In genomic region chr5:38307255-38308101, GRCm38 (mm10) we compare ENCODE assay signal across 8 mouse cellular contexts. TPM values are rescaled to one million over a fixed set of nuclear protein-coding genes. Genes with fewer than 3 reads are reported as not detected.
A peak's percentile ranks its signal among the peaks of the same experiment; 100 is the strongest.
DNase-seq lines count a peak whose midpoint lies in the region; ATAC-seq and TF ChIP-seq lines count a peak whose summit lies in the region.

No protein-coding gene starts in this region.

- no peak for TF ChIP-seq POLR2A in liver, adult 2 months (IDR thresholded peaks at IDR 0.05; ENCODE audit: extremely low read depth, insufficient read depth, low read length)

- peak overlapping the region; percentile 64 for H3K4me2 ChIP-seq in heart, embryonic 11.5 days
- peak overlapping the region; percentile 59 for H3K4me2 ChIP-seq in kidney, embryonic 16.5 days (replicated peaks; ENCODE audit: low read depth, low read length)
- peak overlapping the region; percentile 52 for H3K4me2 ChIP-seq in stomach, embryonic 14.5 days (replicated peaks; ENCODE audit: low read depth, low read length)

- H3K4me1 ChIP-seq in heart, embryonic 11.5 days (ENCODE audit: control insufficient read depth, insufficient read depth, low read length) = no peaks in the 10 kb centered on the region
- no peaks in the 10 kb centered on the region for H3K4me1 ChIP-seq in kidney, embryonic 16.5 days (ENCODE audit: insufficient read depth, low read length)
- H3K4me1 ChIP-seq in liver, adult 2 months (ENCODE audit: control insufficient read depth, insufficient read depth, low read length) = no peaks in the 10 kb centered on the region
- H3K4me1 ChIP-seq in stomach, embryonic 14.5 days (ENCODE audit: control insufficient read depth, insufficient read depth, low read length) = no peaks in the 10 kb centered on the region

- peak; percentile 83 for ATAC-seq in erythroblast, adult 5-6 weeks (replicated peaks; ENCODE audit: low FRiP score, poor library complexity, severe bottlenecking)
- ATAC-seq in heart, embryonic 11.5 days (replicated peaks; ENCODE audit: insufficient number of reproducible peaks, low FRiP score, low TSS enrichment) = 0 out of 2 replicates have a peak, but pooled peaks have one; percentile 64
- ATAC-seq in kidney, embryonic 16.5 days (ENCODE audit: low FRiP score, low TSS enrichment) = peak; percentile 84
- peak; percentile 77; the same call in 1 of the 2 replicates for ATAC-seq in stomach, embryonic 14.5 days (ENCODE audit: insufficient number of reproducible peaks, insufficient read depth, low FRiP score, low read depth)

- no peak overlapping the region for H3K27ac ChIP-seq in heart, embryonic 11.5 days (ENCODE audit: low read depth, low read length)
- H3K27ac ChIP-seq in kidney, embryonic 16.5 days (ENCODE audit: low read length) = no peak overlapping the region
- H3K27ac ChIP-seq in liver, adult 2 months (replicated peaks; ENCODE audit: insufficient read depth, low read depth, low read length) = no peak overlapping the region
- no peak overlapping the region for H3K27ac ChIP-seq in stomach, embryonic 14.5 days (ENCODE audit: low read length)

- H3K27me3 ChIP-seq in heart, embryonic 11.5 days (ENCODE audit: control insufficient read depth, insufficient read depth, low read length) = 0 out of 2 replicates have a peak, but pooled peaks cover 3% of the 10 kb centered on the region
- H3K27me3 ChIP-seq in kidney, embryonic 16.5 days (ENCODE audit: insufficient read depth, low read length) = peaks cover 8% of the 10 kb centered on the region; the same call in 1 of the 2 replicates
- no peaks in the 10 kb centered on the region for H3K27me3 ChIP-seq in liver, adult 2 months (ENCODE audit: control insufficient read depth, insufficient read depth, low read length)
- H3K27me3 ChIP-seq in stomach, embryonic 14.5 days (ENCODE audit: control insufficient read depth, insufficient read depth, low read length) = no peaks in the 10 kb centered on the region

- TF ChIP-seq CTCF in liver, adult 2 months (IDR thresholded peaks at IDR 0.05; ENCODE audit: low read depth, low read length) = peak; percentile 91

- H3K9ac ChIP-seq in heart, embryonic 11.5 days (ENCODE audit: low read depth, low read length) = no peak overlapping the region
- no peak overlapping the region for H3K9ac ChIP-seq in kidney, embryonic 16.5 days (replicated peaks; ENCODE audit: low read length)
- H3K9ac ChIP-seq in liver, adult 2 months (ENCODE audit: low read depth, low read length) = no peak overlapping the region
- no peak overlapping the region for H3K9ac ChIP-seq in stomach, embryonic 14.5 days (replicated peaks; ENCODE audit: low read depth, low read length)

- DNase-seq in B cell, adult 2 months = peak; percentile 89
- DNase-seq in brain, adult 2 months (ENCODE audit: low read depth, low spot score) = peak; percentile 94
- peak; percentile 73 for DNase-seq in liver, adult 2 months (ENCODE audit: extremely low read depth, low read depth, low spot score)
- peak; percentile 92 for DNase-seq in naive thymus-derived CD4-positive, alpha-beta T cell, adult 2 months (ENCODE audit: low read depth)

- H3K79me2 ChIP-seq in liver, adult 2 months (ENCODE audit: control insufficient read depth, insufficient read depth, low read length) = no peaks in the 10 kb centered on the region

- no peaks in the 10 kb centered on the region for H3K36me3 ChIP-seq in heart, embryonic 11.5 days (ENCODE audit: control insufficient read depth, insufficient read depth, low read length)
- H3K36me3 ChIP-seq in kidney, embryonic 16.5 days (ENCODE audit: insufficient read depth, low read length) = no peaks in the 10 kb centered on the region
- H3K36me3 ChIP-seq in liver, adult 2 months (ENCODE audit: control insufficient read depth, insufficient read depth, low read length) = no peaks in the 10 kb centered on the region
- H3K36me3 ChIP-seq in stomach, embryonic 14.5 days (ENCODE audit: control insufficient read depth, insufficient read depth, low read length) = no peaks in the 10 kb centered on the region

- H3K9me3 ChIP-seq in heart, embryonic 11.5 days (replicated peaks; ENCODE audit: control insufficient read depth, low read length) = no peaks in the 10 kb centered on the region
- no peaks in the 10 kb centered on the region for H3K9me3 ChIP-seq in kidney, embryonic 16.5 days (ENCODE audit: low read length)
- no peaks in the 10 kb centered on the region for H3K9me3 ChIP-seq in stomach, embryonic 14.5 days (ENCODE audit: control insufficient read depth, low read depth, low read length)

- WGBS in heart, embryonic 11.5 days (ENCODE audit: insufficient replicate concordance) = 9% methylated on average over 26 of the region's 26 CpGs
- 9% methylated on average over 26 of the region's 26 CpGs for WGBS in kidney, embryonic 16.5 days
- 5% methylated on average over 26 of the region's 26 CpGs for WGBS in liver, adult 2 months
- WGBS in stomach, embryonic 14.5 days = 10% methylated on average over 26 of the region's 26 CpGs

- H3K4me3 ChIP-seq in heart, embryonic 11.5 days (ENCODE audit: low read depth, low read length) = peak overlapping the region; percentile 35
- H3K4me3 ChIP-seq in kidney, embryonic 16.5 days (ENCODE audit: low read length) = peak overlapping the region; percentile 45
- H3K4me3 ChIP-seq in liver, adult 2 months (ENCODE audit: insufficient read depth, low read depth, low read length) = peak overlapping the region; percentile 28
- H3K4me3 ChIP-seq in stomach, embryonic 14.5 days (ENCODE audit: low read depth, low read length) = peak overlapping the region; percentile 25

RNA-seq across cellular contexts. Expression of gene Drd5, which starts 11.7 kb away (rescaled TPM):
- total RNA-seq in erythroblast, adult 5-6 weeks (2015; ENCODE audit: low replicate concordance) = not detected in 2 replicates
- total RNA-seq in erythroblast, adult 5-6 weeks (2017; ENCODE audit: low replicate concordance) = not detected in 2 replicates
- polyA plus RNA-seq in heart, embryonic 11.5 days (2014; fragmentation: Nextera tagmentation; extraction: Ambion mirVana) = not detected in 2 replicates
- not detected in 2 replicates for polyA plus RNA-seq in kidney, embryonic 16.5 days (2015; fragmentation: Nextera tagmentation; extraction: Ambion mirVana)
- not detected in 2 replicates for total RNA-seq in liver, adult 2 months (2014; rRNA removed)
- not detected in 2 replicates for polyA plus RNA-seq in liver, adult 2 months (2012; rRNA removed)
- not detected in 2 replicates for polyA plus RNA-seq in stomach, embryonic 14.5 days (2014; fragmentation: Nextera tagmentation; extraction: Ambion mirVana)

RNA-seq across cellular contexts. Expression of gene Otop1, which starts 31.7 kb away (rescaled TPM):
- total RNA-seq in erythroblast, adult 5-6 weeks (2015; ENCODE audit: low replicate concordance) = not detected in 2 replicates
- not detected in 2 replicates for total RNA-seq in erythroblast, adult 5-6 weeks (2017; ENCODE audit: low replicate concordance)
- polyA plus RNA-seq in heart, embryonic 11.5 days (2014; fragmentation: Nextera tagmentation; extraction: Ambion mirVana) = not detected in 2 replicates
- polyA plus RNA-seq in kidney, embryonic 16.5 days (2015; fragmentation: Nextera tagmentation; extraction: Ambion mirVana) = not detected in 2 replicates
- not detected in 2 replicates for total RNA-seq in liver, adult 2 months (2014; rRNA removed)
- not detected in 2 replicates for polyA plus RNA-seq in liver, adult 2 months (2012; rRNA removed)
- 0.11 TPM in 1 of 2 replicates, not detected in the other for polyA plus RNA-seq in stomach, embryonic 14.5 days (2014; fragmentation: Nextera tagmentation; extraction: Ambion mirVana)

RNA-seq across cellular contexts. Expression of gene Tmem128, which starts 47.5 kb away (rescaled TPM):
- total RNA-seq in erythroblast, adult 5-6 weeks (2015; ENCODE audit: low replicate concordance) = 27.3 and 39.7 TPM in 2 replicates
- total RNA-seq in erythroblast, adult 5-6 weeks (2017; ENCODE audit: low replicate concordance) = 12.8 and 17.7 TPM in 2 replicates
- polyA plus RNA-seq in heart, embryonic 11.5 days (2014; fragmentation: Nextera tagmentation; extraction: Ambion mirVana) = 50.7 and 51.3 TPM in 2 replicates
- polyA plus RNA-seq in kidney, embryonic 16.5 days (2015; fragmentation: Nextera tagmentation; extraction: Ambion mirVana) = 90.3 and 93.5 TPM in 2 replicates
- 34.8 and 40.8 TPM in 2 replicates for total RNA-seq in liver, adult 2 months (2014; rRNA removed)
- 16.4 and 17.8 TPM in 2 replicates for polyA plus RNA-seq in liver, adult 2 months (2012; rRNA removed)
- 77.0 and 78.4 TPM in 2 replicates for polyA plus RNA-seq in stomach, embryonic 14.5 days (2014; fragmentation: Nextera tagmentation; extraction: Ambion mirVana)
